Mouse (Mus musculus) gastrocnemius, postnatal 36 days (tissue): ENCODE measurements at regions not wholly inside any gene's neighbourhood (a gene's known extent, or its start where the extent isn't known, plus 50 kb on each side); places are given as distances from the start of the nearest gene placed in this dataset.

Experiments
- DNase-seq, 2 experiments: peaks; one replicate each; pipeline ENCODE4 v3.0.0; 2022
- intact Hi-C: fragments of 180-260 bp; cut with DNase I; formaldehyde crosslinking; loops from one replicate; pipeline ENCODE4 v1.15.1; 2025

GRCm38 (mm10) chr9:120715665-120716121 lies 144.4 kb downstream of the Rpl14 start:
- no peak for DNase-seq
- intact Hi-C loops, result no loop called here

- no peak for DNase-seq
- intact Hi-C loops, result no loop called here
Measured at GRCm38 (mm10) chr9:120718812-120719211, 147.6 kb downstream of the Rpl14 start.

GRCm38 (mm10) chr9:120721451-120722123 lies 150.3 kb downstream of the Rpl14 start:
- intact Hi-C loops, result no loop called here
- DNase-seq, result no peak

- intact Hi-C loops, result no loop called here
- DNase-seq, result no peak
Measured at GRCm38 (mm10) chr9:120723026-120723425, 151.8 kb downstream of the Rpl14 start.

- no peak for DNase-seq
- intact Hi-C loops, result no loop called here
Measured at GRCm38 (mm10) chr9:120731952-120732622, 160.8 kb downstream of the Rpl14 start.

- no peak for DNase-seq
- intact Hi-C loops, result no loop called here
Measured at GRCm38 (mm10) chr9:120732650-120733293, 161.5 kb downstream of the Rpl14 start.

- peak in 1 of 2 experiments; percentile 27 for DNase-seq
- intact Hi-C loops, result no loop called here
Measured at GRCm38 (mm10) chr9:120733681-120734465, 162.6 kb downstream of the Rpl14 start.

- intact Hi-C loops, result loop anchor here (5.0 kb wide), 1 partner anchor 133 kb away; no protein-coding TSS in a partner anchor
Measured at GRCm38 (mm10) chr9:120735217-120735616, 164.0 kb downstream of the Rpl14 start.

GRCm38 (mm10) chr9:120737956-120738355 lies 166.7 kb downstream of the Rpl14 start:
- intact Hi-C loops, result loop anchor here (5.0 kb wide), 1 partner anchor 136 kb away; no protein-coding TSS in a partner anchor
- no peak for DNase-seq

More at GRCm38 (mm10) chr9:120735217-120735616, 164.0 kb downstream of the Rpl14 start:
- no peak for DNase-seq

- DNase-seq, result peak in 1 of 2 experiments; percentile 35
- intact Hi-C loops, result loop anchor here (5.0 kb wide), 1 partner anchor 137 kb away; no protein-coding TSS in a partner anchor
Measured at GRCm38 (mm10) chr9:120739199-120739952, 168.1 kb downstream of the Rpl14 start.

GRCm38 (mm10) chr9:120739953-120740524 lies 168.8 kb downstream of the Rpl14 start:
- intact Hi-C loops, result loop anchor here (5.0 kb wide), 1 partner anchor 138 kb away; no protein-coding TSS in a partner anchor
- DNase-seq, result no peak

GRCm38 (mm10) chr9:120741521-120741920 lies 170.3 kb downstream of the Rpl14 start:
- intact Hi-C loops, result no loop called here
- DNase-seq, result no peak

- intact Hi-C loops, result no loop called here
- no peak for DNase-seq
Measured at GRCm38 (mm10) chr9:120743455-120743854, 172.2 kb downstream of the Rpl14 start.

- DNase-seq, result no peak
- intact Hi-C loops, result no loop called here
Measured at GRCm38 (mm10) chr9:120745674-120746073, 174.4 kb downstream of the Rpl14 start.

GRCm38 (mm10) chr9:120750820-120751219 lies 178.2 kb upstream of the Ctnnb1 start:
- no peak for DNase-seq
- intact Hi-C loops, result no loop called here

- intact Hi-C loops, result no loop called here
Measured at GRCm38 (mm10) chr9:120751686-120752484, 177.1 kb upstream of the Ctnnb1 start.

GRCm38 (mm10) chr9:120754151-120754550 lies 174.9 kb upstream of the Ctnnb1 start:
- intact Hi-C loops, result no loop called here
- no peak for DNase-seq

More at GRCm38 (mm10) chr9:120751686-120752484, 177.1 kb upstream of the Ctnnb1 start:
- no peak for DNase-seq

GRCm38 (mm10) chr9:120755486-120755885 lies 173.5 kb upstream of the Ctnnb1 start:
- intact Hi-C loops, result no loop called here
- DNase-seq, result no peak
